Mouse (Mus musculus): Measurements from ENCODE around the gene Pbld1. TPM values are rescaled to one million over a fixed set of nuclear protein-coding genes. Genes with fewer than 3 reads are reported as not detected.

The Pbld1 gene
- polyA plus RNA-seq, 1 experiment from 2014 or later, result 48.3 TPM

GRCm38 (mm10) chr10:63119916-63120315 is 60.0 kb downstream of the Pbld1 start:
- Histone ChIP-seq H3K27ac (ENCODE audit: low read length) (no peak overlapping the region), H3K4me3 (ENCODE audit: low read depth, low read length) (no peak overlapping the region), H3K9ac (ENCODE audit: low read depth, low read length) (no peak overlapping the region), H3K36me3 (ENCODE audit: control insufficient read depth, insufficient read depth) (no peaks in the 10 kb centered on the region), H3K9me3 (replicated peaks; ENCODE audit: control insufficient read depth, low read length) (no peaks in the 10 kb centered on the region), H3K4me2 (ENCODE audit: low read depth, low read length) (no peak overlapping the region), H3K4me1 (ENCODE audit: control insufficient read depth, low read depth, low read length) (no peaks in the 10 kb centered on the region), H3K27me3 (ENCODE audit: control insufficient read depth, insufficient read depth, low read depth, low read length) (no peaks in the 10 kb centered on the region)
- ATAC-seq (ENCODE audit: low read depth), result no peak
- 43% methylated on average over 14 of the region's 14 CpGs for WGBS (ENCODE audit: insufficient replicate concordance)

- Histone ChIP-seq H3K4me1 (ENCODE audit: control insufficient read depth, low read depth, low read length) (no peaks in the 10 kb centered on the region), H3K27ac (ENCODE audit: low read length) (no peak overlapping the region), H3K4me3 (ENCODE audit: low read depth, low read length) (no peak overlapping the region), H3K36me3 (ENCODE audit: control insufficient read depth, insufficient read depth) (no peaks in the 10 kb centered on the region), H3K9me3 (replicated peaks; ENCODE audit: control insufficient read depth, low read length) (no peaks in the 10 kb centered on the region), H3K9ac (ENCODE audit: low read depth, low read length) (no peak overlapping the region), H3K27me3 (ENCODE audit: control insufficient read depth, insufficient read depth, low read depth, low read length) (no peaks in the 10 kb centered on the region), H3K4me2 (ENCODE audit: low read depth, low read length) (no peak overlapping the region)
- ATAC-seq (ENCODE audit: low read depth), result no peak
- WGBS (ENCODE audit: insufficient replicate concordance), result 81% methylated on average over 14 of the region's 14 CpGs
Measured at GRCm38 (mm10) chr10:63121961-63122360, 62.0 kb downstream of the Pbld1 start.

- ATAC-seq (ENCODE audit: low read depth), result peak; percentile 75
- H3K4me3 ChIP-seq (ENCODE audit: low read depth, low read length), result no peak overlapping the region
- no peaks in the 10 kb centered on the region for H3K27me3 ChIP-seq (ENCODE audit: control insufficient read depth, insufficient read depth, low read depth, low read length)
- H3K9ac ChIP-seq (ENCODE audit: low read depth, low read length), result no peak overlapping the region
- H3K36me3 ChIP-seq (ENCODE audit: control insufficient read depth, insufficient read depth), result no peaks in the 10 kb centered on the region
- no peaks in the 10 kb centered on the region for H3K4me1 ChIP-seq (ENCODE audit: control insufficient read depth, low read depth, low read length)
- no peaks in the 10 kb centered on the region for H3K9me3 ChIP-seq (replicated peaks; ENCODE audit: control insufficient read depth, low read length)
- H3K27ac ChIP-seq (ENCODE audit: low read length), result no peak overlapping the region
- H3K4me2 ChIP-seq (ENCODE audit: low read depth, low read length), result no peak overlapping the region
- 31% methylated on average over 8 of the region's 8 CpGs for WGBS (ENCODE audit: insufficient replicate concordance)
Measured at GRCm38 (mm10) chr10:63122516-63122915, 62.6 kb downstream of the Pbld1 start.

- WGBS (ENCODE audit: insufficient replicate concordance), result 58% methylated on average over 8 of the region's 8 CpGs
- no peaks in the 10 kb centered on the region for H3K36me3 ChIP-seq (ENCODE audit: control insufficient read depth, insufficient read depth)
- no peak overlapping the region for H3K4me3 ChIP-seq (ENCODE audit: low read depth, low read length)
- no peaks in the 10 kb centered on the region for H3K27me3 ChIP-seq (ENCODE audit: control insufficient read depth, insufficient read depth, low read depth, low read length)
- no peak for ATAC-seq (ENCODE audit: low read depth)
- no peak overlapping the region for H3K9ac ChIP-seq (ENCODE audit: low read depth, low read length)
- H3K9me3 ChIP-seq (replicated peaks; ENCODE audit: control insufficient read depth, low read length), result no peaks in the 10 kb centered on the region
- H3K4me2 ChIP-seq (ENCODE audit: low read depth, low read length), result no peak overlapping the region
- no peak overlapping the region for H3K27ac ChIP-seq (ENCODE audit: low read length)
- H3K4me1 ChIP-seq (ENCODE audit: control insufficient read depth, low read depth, low read length), result no peaks in the 10 kb centered on the region
Measured at GRCm38 (mm10) chr10:63123141-63123540, 63.2 kb downstream of the Pbld1 start.

- H3K4me1 ChIP-seq (ENCODE audit: control insufficient read depth, low read depth, low read length), result no peaks in the 10 kb centered on the region
- no peaks in the 10 kb centered on the region for H3K36me3 ChIP-seq (ENCODE audit: control insufficient read depth, insufficient read depth)
- no peak overlapping the region for H3K4me2 ChIP-seq (ENCODE audit: low read depth, low read length)
- no peak overlapping the region for H3K9ac ChIP-seq (ENCODE audit: low read depth, low read length)
- ATAC-seq (ENCODE audit: low read depth), result no peak
- no peaks in the 10 kb centered on the region for H3K9me3 ChIP-seq (replicated peaks; ENCODE audit: control insufficient read depth, low read length)
- H3K27ac ChIP-seq (ENCODE audit: low read length), result no peak overlapping the region
- WGBS (ENCODE audit: insufficient replicate concordance), result 78% methylated on average over 10 of the region's 10 CpGs
- H3K4me3 ChIP-seq (ENCODE audit: low read depth, low read length), result no peak overlapping the region
- no peaks in the 10 kb centered on the region for H3K27me3 ChIP-seq (ENCODE audit: control insufficient read depth, insufficient read depth, low read depth, low read length)
Measured at GRCm38 (mm10) chr10:63124016-63124415, 64.1 kb downstream of the Pbld1 start.

- no peak for ATAC-seq (ENCODE audit: low read depth)
- Histone ChIP-seq H3K4me2 (ENCODE audit: low read depth, low read length) (no peak overlapping the region), H3K36me3 (ENCODE audit: control insufficient read depth, insufficient read depth) (no peaks in the 10 kb centered on the region), H3K9me3 (replicated peaks; ENCODE audit: control insufficient read depth, low read length) (no peaks in the 10 kb centered on the region), H3K27ac (ENCODE audit: low read length) (no peak overlapping the region), H3K4me1 (ENCODE audit: control insufficient read depth, low read depth, low read length) (no peaks in the 10 kb centered on the region), H3K9ac (ENCODE audit: low read depth, low read length) (no peak overlapping the region), H3K4me3 (ENCODE audit: low read depth, low read length) (no peak overlapping the region), H3K27me3 (ENCODE audit: control insufficient read depth, insufficient read depth, low read depth, low read length) (no peaks in the 10 kb centered on the region)
- WGBS (ENCODE audit: insufficient replicate concordance), result 45% methylated on average over 11 of the region's 11 CpGs
Measured at GRCm38 (mm10) chr10:63125343-63125742, 65.4 kb downstream of the Pbld1 start.

- Histone ChIP-seq H3K36me3 (ENCODE audit: control insufficient read depth, insufficient read depth) (no peaks in the 10 kb centered on the region), H3K4me2 (ENCODE audit: low read depth, low read length) (no peak overlapping the region), H3K4me1 (ENCODE audit: control insufficient read depth, low read depth, low read length) (no peaks in the 10 kb centered on the region), H3K9ac (ENCODE audit: low read depth, low read length) (no peak overlapping the region), H3K9me3 (replicated peaks; ENCODE audit: control insufficient read depth, low read length) (no peaks in the 10 kb centered on the region), H3K4me3 (ENCODE audit: low read depth, low read length) (no peak overlapping the region), H3K27me3 (ENCODE audit: control insufficient read depth, insufficient read depth, low read depth, low read length) (no peaks in the 10 kb centered on the region), H3K27ac (ENCODE audit: low read length) (no peak overlapping the region)
- ATAC-seq (ENCODE audit: low read depth), result no peak
- 57% methylated on average over 4 of the region's 4 CpGs for WGBS (ENCODE audit: insufficient replicate concordance)
Measured at GRCm38 (mm10) chr10:63126116-63126515, 66.2 kb downstream of the Pbld1 start.

GRCm38 (mm10) chr10:63127156-63127555 is 67.2 kb downstream of the Pbld1 start:
- H3K9me3 ChIP-seq (replicated peaks; ENCODE audit: control insufficient read depth, low read length), result no peaks in the 10 kb centered on the region
- no peaks in the 10 kb centered on the region for H3K36me3 ChIP-seq (ENCODE audit: control insufficient read depth, insufficient read depth)
- no peak for ATAC-seq (ENCODE audit: low read depth)
- no peaks in the 10 kb centered on the region for H3K4me1 ChIP-seq (ENCODE audit: control insufficient read depth, low read depth, low read length)
- H3K4me3 ChIP-seq (ENCODE audit: low read depth, low read length), result no peak overlapping the region
- no peak overlapping the region for H3K4me2 ChIP-seq (ENCODE audit: low read depth, low read length)
- H3K27me3 ChIP-seq (ENCODE audit: control insufficient read depth, insufficient read depth, low read depth, low read length), result no peaks in the 10 kb centered on the region
- 69% methylated on average over 6 of the region's 6 CpGs for WGBS (ENCODE audit: insufficient replicate concordance)
- H3K9ac ChIP-seq (ENCODE audit: low read depth, low read length), result no peak overlapping the region
- no peak overlapping the region for H3K27ac ChIP-seq (ENCODE audit: low read length)
